Mouse (Mus musculus) cerebellum, postnatal 36 days (tissue): ENCODE measurements around the gene Iqgap1.

Source experiments
- DNase-seq, 2 experiments: peaks; one replicate each; pipeline ENCODE4 v3.0.0; 2021 to 2022; ENCODE audit warnings: mixed read lengths in 2 of 2

Gene Iqgap1

GRCm38 (mm10) chr7:80843176-80843575, 17.4 kb upstream of the Iqgap1 start:
- DNase-seq = no peak

DNA sequence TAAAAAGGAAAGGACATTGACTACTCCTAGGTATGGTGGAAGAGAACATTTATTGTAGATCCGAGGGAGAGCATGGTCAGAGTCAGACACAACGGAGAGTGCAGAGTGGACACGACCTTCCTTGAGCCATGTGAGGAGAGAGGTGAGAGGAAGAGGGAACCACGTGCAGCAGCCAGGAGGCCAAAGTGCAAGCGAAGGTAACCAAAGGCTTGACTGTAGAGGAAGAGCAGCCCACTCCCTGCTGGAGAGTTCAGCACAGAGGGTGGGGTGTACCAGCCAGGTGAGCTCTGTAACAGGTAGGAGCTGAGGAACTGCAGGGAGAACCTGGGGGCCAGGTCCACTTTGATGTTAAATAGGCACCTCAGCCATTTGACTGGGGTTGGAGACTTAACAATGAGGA, 16.4 kb upstream of the Iqgap1 start:
- no peak for DNase-seq

DNA sequence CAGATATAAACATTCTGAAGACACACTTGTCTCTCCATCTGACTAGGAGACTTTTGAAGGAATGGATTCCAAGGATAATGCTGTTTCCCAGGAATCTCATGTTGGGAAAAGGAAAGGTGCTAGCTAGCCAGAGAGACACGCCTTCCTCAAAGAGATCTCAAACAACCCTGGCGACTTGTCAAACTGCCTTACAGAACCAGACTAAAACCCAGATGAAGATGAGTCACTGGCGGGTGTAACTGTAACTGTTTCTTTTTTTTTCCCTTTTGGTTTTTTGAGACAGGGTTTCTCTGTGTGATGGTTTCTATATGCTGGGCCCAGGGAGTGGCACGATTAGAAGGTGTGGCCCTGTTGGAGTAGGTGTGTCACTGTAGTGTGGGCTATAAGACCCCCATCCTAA, 15.2 kb upstream of the Iqgap1 start:
- no peak for DNase-seq

DNA sequence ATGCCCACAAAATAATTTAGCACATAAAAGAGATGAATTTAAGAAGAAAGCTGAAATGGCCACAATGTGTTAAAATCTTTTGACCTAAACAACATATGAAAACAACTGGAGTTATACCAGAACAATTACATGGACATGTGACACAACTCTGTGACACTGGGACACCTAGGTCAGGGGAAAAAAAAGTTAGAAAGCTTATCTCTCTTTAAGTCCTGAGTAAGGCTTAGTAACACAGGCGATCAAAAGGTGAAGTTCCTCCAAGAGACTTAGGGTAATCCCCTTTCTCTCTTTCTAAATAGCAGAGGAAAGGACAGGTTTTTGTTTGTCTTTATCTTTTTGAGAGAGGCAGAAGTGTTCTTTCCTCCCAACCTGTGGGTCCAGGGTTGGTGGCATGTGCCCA, 14.5 kb upstream of the Iqgap1 start:
- DNase-seq = no peak

DNA sequence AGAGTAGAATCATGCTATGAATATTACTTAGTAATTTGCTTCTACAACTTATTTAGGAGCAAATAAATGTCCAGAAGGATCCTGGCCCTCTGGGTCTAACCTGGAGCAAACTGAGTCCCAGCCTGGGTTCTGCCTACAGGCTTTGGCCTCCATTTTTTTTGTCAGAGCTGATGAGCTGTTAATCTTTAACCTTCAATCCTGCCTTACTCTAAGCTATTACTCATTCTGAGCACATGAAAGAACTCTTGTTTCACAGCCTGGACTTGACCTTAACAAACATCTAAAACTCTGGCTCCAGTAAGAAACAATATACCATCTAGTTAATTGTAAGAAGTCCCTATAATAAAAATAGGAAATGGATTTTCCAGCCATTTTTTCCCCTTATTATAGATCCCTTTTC, 14.0 kb upstream of the Iqgap1 start:
- no peak for DNase-seq

GRCm38 (mm10) chr7:80838247-80838646, 12.5 kb upstream of the Iqgap1 start:
- DNase-seq = no peak

GRCm38 (mm10) chr7:80837736-80838135, 12.0 kb upstream of the Iqgap1 start:
- DNase-seq = no peak

- DNase-seq = no peak
These were observed 10.3 kb upstream of the Iqgap1 start for GRCm38 (mm10) chr7:80835984-80836652.

GRCm38 (mm10) chr7:80833651-80834532, 8.1 kb upstream of the Iqgap1 start:
- DNase-seq = no peak

GRCm38 (mm10) chr7:80832996-80833650, 7.3 kb upstream of the Iqgap1 start:
- DNase-seq = peak in 1 of 2 experiments; percentile 10

- no peak for DNase-seq
These were observed 6.4 kb upstream of the Iqgap1 start for GRCm38 (mm10) chr7:80832191-80832590.

DNA sequence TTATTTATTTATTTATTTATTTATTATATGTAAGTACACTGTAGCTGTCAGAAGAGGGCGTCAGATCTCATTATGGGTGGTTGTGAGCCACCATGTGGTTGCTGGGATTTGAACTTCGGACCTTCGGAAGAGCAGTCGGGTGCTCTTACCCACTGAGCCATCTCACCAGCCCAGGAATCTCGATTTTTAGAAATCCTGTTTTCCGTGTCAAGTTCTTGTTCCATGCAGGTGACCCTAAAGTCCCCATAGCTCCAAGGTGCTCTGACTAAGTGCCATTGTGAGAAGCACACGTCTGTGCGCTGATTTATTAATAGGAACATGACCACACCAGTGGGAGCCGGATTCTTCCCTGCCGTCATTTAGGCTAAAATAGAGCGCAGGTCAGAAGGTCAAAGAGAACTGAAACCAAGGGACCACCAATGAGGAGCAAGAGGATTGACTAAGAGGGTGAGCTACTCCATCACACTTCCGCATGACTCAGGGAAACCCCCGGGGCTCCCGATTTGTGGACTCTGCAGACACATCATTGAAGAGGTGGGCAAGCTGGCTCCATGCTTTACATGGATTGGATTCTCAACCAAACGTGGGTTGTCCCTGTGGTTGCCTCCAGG, 4.5 kb upstream of the Iqgap1 start:
- no peak for DNase-seq

GRCm38 (mm10) chr7:80828146-80828860, 2.5 kb upstream of the Iqgap1 start:
- DNase-seq = peak in 1 of 2 experiments; percentile 8

GRCm38 (mm10) chr7:80823875-80824682, 1.7 kb downstream of the Iqgap1 start:
- no peak for DNase-seq

DNA sequence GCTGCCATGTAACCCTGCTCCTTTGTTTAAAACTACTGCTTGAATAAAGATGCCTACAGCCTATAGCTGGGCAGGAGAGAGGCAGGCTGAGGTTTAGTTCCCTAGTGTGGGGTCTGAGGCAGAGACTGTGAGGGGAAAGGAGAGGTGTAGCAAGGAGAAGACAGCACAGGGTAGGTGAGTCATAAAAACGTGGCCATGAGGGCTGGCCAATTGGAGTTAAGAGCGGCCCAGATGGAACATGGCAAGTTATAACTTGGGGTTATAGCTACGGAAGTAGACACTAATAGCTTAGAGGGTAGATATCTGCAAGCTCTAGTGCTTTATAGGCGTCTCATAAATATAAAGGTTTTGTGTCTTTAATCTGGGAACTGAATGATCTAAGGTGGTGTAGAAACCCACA, 2.5 kb downstream of the Iqgap1 start:
- no peak for DNase-seq

DNA sequence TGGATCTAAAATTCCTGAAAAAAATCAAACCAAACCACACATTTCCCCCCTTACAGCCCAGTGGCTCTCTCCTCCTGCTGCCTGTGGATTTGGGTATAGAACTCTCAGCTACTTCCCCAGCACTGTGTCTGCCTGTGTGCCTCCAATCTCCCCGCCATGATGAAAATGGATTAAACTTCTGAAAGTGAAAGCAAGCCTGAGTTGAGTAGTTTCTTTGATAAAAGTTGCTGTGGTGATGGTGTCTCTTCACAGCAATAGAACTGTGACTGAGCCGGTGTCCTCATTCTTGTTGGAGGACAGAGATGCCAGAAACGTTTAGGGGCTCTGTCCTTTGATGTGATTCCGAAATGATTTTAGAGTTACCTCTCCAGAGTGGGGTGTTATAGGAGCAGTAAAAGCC, 4.9 kb downstream of the Iqgap1 start:
- DNase-seq = no peak

DNA sequence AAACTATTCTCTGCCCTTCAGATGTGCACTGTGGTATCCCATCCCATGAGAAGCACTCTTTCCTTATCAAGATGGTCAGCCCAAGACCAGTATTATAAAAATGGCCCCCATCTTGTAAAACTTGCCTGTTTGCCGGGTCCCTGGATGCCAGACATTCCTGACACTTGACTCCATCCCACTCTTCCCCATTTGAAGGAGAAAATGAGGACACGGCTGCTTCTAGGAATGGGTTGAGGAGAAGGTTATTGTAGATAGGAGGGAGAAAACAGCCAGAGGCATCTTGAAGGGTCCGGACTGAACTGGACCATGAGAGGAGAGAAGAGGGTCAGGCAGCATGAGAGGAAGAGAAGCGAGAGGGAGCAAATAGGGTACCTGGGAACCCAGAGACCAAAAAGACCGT, 9.1 kb downstream of the Iqgap1 start:
- no peak for DNase-seq

DNA sequence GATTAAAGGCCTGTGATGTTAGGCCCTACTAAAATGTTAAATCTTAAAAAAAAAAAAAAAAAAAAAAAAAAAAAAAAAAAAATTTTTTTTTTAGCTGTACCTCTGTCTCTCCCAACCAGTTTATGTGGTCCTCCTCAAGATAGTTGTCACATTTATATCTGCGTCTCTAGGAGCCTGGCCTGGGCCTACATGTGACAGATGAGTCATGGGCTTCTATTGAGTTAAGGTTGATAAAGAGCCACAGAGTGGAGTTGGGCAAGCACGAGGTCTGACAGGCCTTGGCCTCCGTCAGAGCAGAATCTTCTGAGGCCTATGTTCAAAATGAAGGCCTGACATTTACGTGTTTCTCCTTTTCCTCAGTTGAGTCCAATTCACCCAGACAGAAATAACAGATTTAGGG, 12.4 kb downstream of the Iqgap1 start:
- DNase-seq = no peak

GRCm38 (mm10) chr7:80806331-80806730, 19.4 kb downstream of the Iqgap1 start:
- DNase-seq = no peak

DNA sequence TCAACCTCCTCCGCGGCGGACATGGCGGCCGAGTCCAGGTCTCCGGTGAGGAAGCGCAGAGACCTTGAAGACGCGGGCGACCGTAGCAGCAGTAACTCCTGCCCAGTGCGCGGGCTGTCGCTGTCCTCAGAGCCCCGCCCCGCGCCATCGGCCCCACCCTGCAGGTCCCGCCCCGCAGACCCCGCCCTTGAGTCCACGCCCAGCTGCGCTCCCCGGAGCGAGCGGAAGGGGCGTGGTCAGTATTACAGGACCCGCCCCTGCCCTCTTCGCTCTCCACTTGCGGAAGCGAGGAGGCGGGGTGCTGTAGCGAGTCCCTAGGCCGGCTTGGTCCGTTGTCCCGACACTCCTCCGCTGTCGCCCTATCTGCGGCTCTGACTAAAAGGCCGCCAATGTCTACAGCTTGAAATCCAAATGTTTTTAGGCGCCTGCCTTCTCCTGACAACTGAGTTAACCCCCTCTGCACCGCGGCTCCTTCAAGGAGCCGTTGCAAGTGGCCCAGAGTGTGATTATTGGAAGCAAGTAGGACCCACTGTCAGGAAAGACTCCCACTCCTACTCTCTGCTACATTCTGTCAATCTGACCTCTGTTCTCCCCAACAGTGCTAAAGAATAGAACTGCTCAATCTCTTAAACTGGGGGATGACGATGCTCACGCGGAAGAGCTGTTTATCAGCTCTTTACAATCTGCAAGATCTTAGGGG, 22.5 kb downstream of the Iqgap1 start:
- DNase-seq = peak; percentile 88 to 95
